Mouse (Mus musculus): ENCODE results near the gene Lrg1.

Lrg1 gene

GRCm38 (mm10) chr17:56134463-56134971, 12.7 kb upstream of the Lrg1 start:
- peak; percentile 80 for DNase-seq (ENCODE audit: low read depth, low spot score)

- peak; percentile 53 for DNase-seq (ENCODE audit: low read depth, low spot score)
These were observed 11.9 kb upstream of the Lrg1 start for GRCm38 (mm10) chr17:56133457-56134363.

- peak; percentile 76 for DNase-seq (ENCODE audit: low read depth, low spot score)
These were observed 10.9 kb upstream of the Lrg1 start for GRCm38 (mm10) chr17:56132661-56133060.

- DNase-seq (ENCODE audit: low read depth, low spot score): peak; percentile 72
These were observed 10.0 kb upstream of the Lrg1 start for GRCm38 (mm10) chr17:56131814-56132213.

GRCm38 (mm10) chr17:56131136-56131535, 9.3 kb upstream of the Lrg1 start:
- no peak for DNase-seq (ENCODE audit: low read depth, low spot score)

- DNase-seq (ENCODE audit: low read depth, low spot score): no peak
These were observed 6.4 kb upstream of the Lrg1 start for GRCm38 (mm10) chr17:56128246-56128645.

GRCm38 (mm10) chr17:56126175-56126574, 4.4 kb upstream of the Lrg1 start:
- no peak for DNase-seq (ENCODE audit: low read depth, low spot score)

- no peak for DNase-seq (ENCODE audit: low read depth, low spot score)
These were observed 3.5 kb upstream of the Lrg1 start for GRCm38 (mm10) chr17:56125276-56125630.

GRCm38 (mm10) chr17:56124377-56125275, 2.8 kb upstream of the Lrg1 start:
- peak; percentile 61 for DNase-seq (ENCODE audit: low read depth, low spot score)

GRCm38 (mm10) chr17:56123681-56124340, 2.0 kb upstream of the Lrg1 start:
- no peak for DNase-seq (ENCODE audit: low read depth, low spot score)

GRCm38 (mm10) chr17:56123161-56123560, 1.4 kb upstream of the Lrg1 start:
- no peak for DNase-seq (ENCODE audit: low read depth, low spot score)

- no peak for DNase-seq (ENCODE audit: low read depth, low spot score)
These were observed 1.6 kb downstream of the Lrg1 start for GRCm38 (mm10) chr17:56119981-56120880.

- no peak for DNase-seq (ENCODE audit: low read depth, low spot score)
These were observed 2.4 kb downstream of the Lrg1 start for GRCm38 (mm10) chr17:56119431-56119830.

- no peak for DNase-seq (ENCODE audit: low read depth, low spot score)
These were observed 4.5 kb downstream of the Lrg1 start, which contains the start of gene Plin5 for GRCm38 (mm10) chr17:56117251-56117710. Gene Plin5, minus strand, starts transcription at chr17:56117596.

GRCm38 (mm10) chr17:56116193-56116592, 5.6 kb downstream of the Lrg1 start:
- no peak for DNase-seq (ENCODE audit: low read depth, low spot score)

- DNase-seq (ENCODE audit: low read depth, low spot score): no peak
These were observed 9.1 kb downstream of the Lrg1 start for GRCm38 (mm10) chr17:56112743-56113142.

- peak; percentile 60 for DNase-seq (ENCODE audit: low read depth, low spot score)
These were observed 9.9 kb downstream of the Lrg1 start for GRCm38 (mm10) chr17:56111864-56112263.

GRCm38 (mm10) chr17:56111021-56111420, 10.8 kb downstream of the Lrg1 start:
- no peak for DNase-seq (ENCODE audit: low read depth, low spot score)

GRCm38 (mm10) chr17:56110571-56110970, 11.2 kb downstream of the Lrg1 start:
- DNase-seq (ENCODE audit: low read depth, low spot score): no peak
